Mouse (Mus musculus): ENCODE results near the gene Npas3.

Gene Npas3

GRCm38 (mm10) chr12:54080996-54081395 lies 832.5 kb downstream of the Npas3 start:
- DNase-seq: no peak

GRCm38 (mm10) chr12:54093729-54094128 lies 845.3 kb downstream of the Npas3 start:
- no peak for DNase-seq

- DNase-seq: no peak
These were observed 848.0 kb downstream of the Npas3 start for GRCm38 (mm10) chr12:54096492-54096891.

- no peak for DNase-seq
These were observed 849.7 kb downstream of the Npas3 start for GRCm38 (mm10) chr12:54098136-54098535.

- peak; percentile 79 for DNase-seq
These were observed 850.3 kb downstream of the Npas3 start for GRCm38 (mm10) chr12:54098785-54099184.

GRCm38 (mm10) chr12:54099458-54099857 lies 851.0 kb downstream of the Npas3 start:
- no peak for DNase-seq

- no peak for DNase-seq
These were observed 852.9 kb downstream of the Npas3 start for GRCm38 (mm10) chr12:54101307-54101870.

- no peak for DNase-seq
These were observed 854.0 kb downstream of the Npas3 start for GRCm38 (mm10) chr12:54102500-54102899.

GRCm38 (mm10) chr12:54105531-54105930 lies 857.1 kb downstream of the Npas3 start:
- peak; percentile 23 for DNase-seq

GRCm38 (mm10) chr12:54105946-54106345 lies 857.5 kb downstream of the Npas3 start:
- DNase-seq: no peak

- no peak for DNase-seq
These were observed 861.9 kb downstream of the Npas3 start for GRCm38 (mm10) chr12:54110342-54110741.

GRCm38 (mm10) chr12:54110930-54111329 lies 862.5 kb downstream of the Npas3 start:
- DNase-seq: no peak

- DNase-seq: no peak
These were observed 871.9 kb downstream of the Npas3 start for GRCm38 (mm10) chr12:54120386-54120785.

- no peak for DNase-seq
These were observed 872.8 kb downstream of the Npas3 start for GRCm38 (mm10) chr12:54121286-54121685.
